Mouse (Mus musculus) lung, adult 18-20 months (tissue): ENCODE measurements at regions not wholly inside any gene's neighbourhood (a gene's known extent, or its start where the extent isn't known, plus 50 kb on each side); places are given as distances from the start of the nearest gene placed in this dataset.

Experiments
- DNase-seq, 2 experiments: peaks; one replicate each; pipeline ENCODE4 v3.0.0; 2022; ENCODE audit warnings: mixed read lengths in 2 of 2

DNA sequence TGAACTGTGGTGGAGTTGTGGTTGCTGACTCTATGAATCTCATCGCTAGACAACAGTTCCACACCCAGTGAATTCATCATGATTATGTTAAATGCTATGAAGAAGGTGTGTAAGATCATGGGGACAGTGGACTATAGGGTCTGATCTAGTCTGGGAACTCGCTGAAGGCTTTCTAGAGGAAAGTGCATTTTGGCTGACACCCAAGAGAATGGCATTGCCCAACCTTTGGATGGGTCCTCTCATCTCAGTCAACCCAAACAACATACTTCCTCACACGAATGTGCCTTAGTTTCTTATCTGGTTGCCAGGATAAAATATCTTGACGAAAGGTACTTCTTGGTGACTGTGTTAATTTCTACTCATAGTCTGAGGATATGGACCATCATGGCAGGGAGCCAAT, 112.9 kb upstream of the Ado start:
- peak; percentile 15 to 36 for DNase-seq

DNA sequence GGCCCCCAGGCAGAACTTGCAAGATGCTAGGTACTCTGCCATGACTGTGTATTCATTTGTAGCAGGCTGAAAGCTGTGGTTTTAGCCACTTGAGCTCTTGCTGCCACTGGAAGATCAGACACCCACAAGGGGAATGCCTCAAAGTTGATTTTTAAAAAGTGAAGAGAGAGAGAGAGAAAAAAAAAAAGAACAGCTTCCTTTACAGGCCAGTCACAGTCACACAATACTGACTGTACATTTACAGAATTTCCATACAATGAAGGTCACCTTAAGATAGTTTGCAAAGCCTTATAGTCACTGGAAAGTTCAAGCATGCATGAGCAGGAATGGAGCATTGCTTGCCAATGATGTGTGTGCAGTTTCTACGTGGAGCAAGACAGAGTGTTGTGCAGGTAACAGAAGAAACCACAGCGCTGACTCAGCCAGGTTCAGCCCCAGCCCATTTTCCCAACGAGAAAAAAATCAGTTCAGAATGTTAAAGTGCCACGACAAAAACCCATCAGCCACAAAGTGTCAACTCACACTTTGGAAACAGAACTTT, 109.3 kb upstream of the Ado start:
- DNase-seq: no peak

DNA sequence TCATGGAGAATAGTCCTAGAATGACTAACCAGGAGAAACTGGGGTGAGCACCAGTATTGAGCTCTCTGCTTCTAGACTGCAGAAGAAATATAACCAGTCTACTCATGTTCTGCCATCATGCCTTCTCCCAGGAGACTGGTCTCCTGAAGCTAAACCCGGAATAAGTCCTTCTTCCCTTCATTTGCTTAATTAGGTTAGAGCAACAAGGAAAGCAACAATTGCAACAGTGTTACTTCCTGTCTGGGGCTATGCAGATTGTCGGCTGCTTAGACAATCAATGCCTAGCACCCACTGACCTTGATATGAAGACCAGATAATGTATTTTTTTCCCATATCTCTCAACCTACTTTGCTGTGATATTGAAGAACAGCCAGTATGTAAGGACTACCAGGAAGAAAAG, 108.5 kb upstream of the Ado start:
- DNase-seq: no peak

DNA sequence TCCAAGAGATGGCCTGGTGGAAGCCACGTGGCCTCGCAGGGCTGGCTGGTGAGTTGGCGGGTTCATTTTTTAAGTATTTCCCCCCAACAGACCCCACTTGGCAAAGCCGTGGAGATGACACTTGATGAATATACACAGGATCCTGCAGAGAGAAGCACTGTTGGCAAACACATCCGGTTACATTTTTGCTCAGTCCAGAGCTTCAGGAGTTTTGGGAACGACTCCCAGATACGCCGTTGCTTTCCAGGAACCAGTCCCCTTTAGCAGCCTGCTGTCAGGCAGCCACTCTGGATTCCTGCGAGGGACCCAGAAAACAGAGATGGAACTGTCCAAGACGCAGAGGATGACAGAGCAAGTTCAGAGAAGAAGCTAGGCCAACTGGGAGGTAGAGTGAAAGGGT, 105.8 kb upstream of the Ado start:
- no peak for DNase-seq

DNA sequence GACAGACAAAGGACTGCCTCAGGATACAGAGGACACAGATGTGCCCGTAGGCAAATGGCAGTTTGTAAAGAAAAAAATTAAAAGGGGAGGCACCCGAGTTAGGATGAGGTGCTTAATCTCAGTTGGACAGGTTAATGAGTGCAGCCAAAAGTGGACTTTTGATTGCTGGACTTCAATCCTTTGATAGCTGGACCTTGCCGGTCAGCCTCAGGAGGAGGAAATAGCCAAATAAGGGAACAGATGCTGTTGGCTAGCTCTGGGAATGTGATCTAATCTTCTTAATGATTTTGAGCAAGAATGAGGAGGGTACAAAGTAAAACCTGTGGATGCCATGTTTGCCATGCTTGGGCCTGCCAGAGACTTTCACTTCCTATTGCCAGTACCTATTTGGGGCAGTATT, 103.5 kb upstream of the Ado start:
- no peak for DNase-seq

DNA sequence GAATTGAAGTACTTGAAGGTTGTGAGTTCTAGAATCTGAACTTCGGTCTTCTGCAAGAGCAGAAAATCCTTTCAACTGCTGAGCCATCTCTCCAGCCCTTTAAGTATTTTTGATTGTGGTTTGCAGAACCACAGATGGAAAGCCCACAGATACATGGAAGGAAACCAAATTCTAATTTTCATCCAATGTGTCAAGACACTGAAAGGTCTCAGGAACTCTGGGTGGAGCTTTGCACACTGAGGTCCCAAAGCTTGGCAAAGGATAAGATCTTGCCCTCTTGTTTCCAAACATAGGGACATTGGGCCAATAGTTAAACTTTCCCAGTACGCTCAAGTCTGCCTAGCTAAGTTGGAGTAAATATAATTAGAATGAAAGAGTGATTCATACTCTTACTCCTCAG, 102.6 kb upstream of the Ado start:
- no peak for DNase-seq

DNA sequence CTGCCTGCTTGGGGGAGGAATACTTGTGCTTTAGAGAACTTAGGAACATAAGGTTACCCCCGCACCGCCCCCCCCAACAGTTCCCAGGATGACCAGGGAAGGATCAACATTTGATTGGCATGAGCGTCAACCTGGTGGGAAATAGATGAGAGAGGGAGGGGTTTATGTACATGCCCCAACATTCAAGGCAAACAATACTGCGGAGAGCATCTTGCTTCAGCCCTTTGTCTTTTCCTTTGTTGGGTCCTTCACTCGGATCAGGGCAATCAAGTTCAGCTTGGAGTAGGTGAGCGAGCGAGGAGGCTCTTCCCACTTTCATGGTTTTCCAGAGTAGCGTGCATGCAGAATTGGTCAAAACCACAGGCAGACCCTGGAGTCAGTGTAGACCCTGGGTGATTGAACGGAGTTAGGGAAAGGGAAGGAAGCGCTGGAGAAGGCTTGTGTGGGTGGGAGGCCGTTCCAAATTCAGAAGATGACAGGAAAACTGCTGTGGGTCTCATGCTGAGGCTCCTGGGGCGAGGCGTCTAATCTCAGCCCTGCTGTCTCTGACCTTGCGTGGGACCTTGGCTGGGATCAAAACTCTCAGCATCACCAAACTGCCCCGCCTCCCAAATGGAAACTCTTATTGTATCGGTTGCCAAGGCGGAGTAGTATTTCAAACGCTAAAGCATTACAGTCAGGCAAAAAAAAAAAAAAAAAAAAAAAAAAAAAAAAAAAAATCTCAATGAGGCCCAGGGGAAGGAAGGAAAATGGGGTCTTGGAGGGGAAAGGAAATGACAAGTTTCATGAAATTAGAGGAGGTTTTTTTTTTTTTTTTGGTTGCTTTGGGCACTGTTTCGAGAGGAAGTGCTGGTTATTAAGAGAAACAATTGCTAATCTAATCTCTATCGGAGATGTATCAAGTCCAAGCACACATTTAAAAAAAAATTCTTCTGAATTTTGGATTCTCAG, 99.3 kb upstream of the Ado start:
- peak in 1 of 2 experiments; percentile 32 for DNase-seq

DNA sequence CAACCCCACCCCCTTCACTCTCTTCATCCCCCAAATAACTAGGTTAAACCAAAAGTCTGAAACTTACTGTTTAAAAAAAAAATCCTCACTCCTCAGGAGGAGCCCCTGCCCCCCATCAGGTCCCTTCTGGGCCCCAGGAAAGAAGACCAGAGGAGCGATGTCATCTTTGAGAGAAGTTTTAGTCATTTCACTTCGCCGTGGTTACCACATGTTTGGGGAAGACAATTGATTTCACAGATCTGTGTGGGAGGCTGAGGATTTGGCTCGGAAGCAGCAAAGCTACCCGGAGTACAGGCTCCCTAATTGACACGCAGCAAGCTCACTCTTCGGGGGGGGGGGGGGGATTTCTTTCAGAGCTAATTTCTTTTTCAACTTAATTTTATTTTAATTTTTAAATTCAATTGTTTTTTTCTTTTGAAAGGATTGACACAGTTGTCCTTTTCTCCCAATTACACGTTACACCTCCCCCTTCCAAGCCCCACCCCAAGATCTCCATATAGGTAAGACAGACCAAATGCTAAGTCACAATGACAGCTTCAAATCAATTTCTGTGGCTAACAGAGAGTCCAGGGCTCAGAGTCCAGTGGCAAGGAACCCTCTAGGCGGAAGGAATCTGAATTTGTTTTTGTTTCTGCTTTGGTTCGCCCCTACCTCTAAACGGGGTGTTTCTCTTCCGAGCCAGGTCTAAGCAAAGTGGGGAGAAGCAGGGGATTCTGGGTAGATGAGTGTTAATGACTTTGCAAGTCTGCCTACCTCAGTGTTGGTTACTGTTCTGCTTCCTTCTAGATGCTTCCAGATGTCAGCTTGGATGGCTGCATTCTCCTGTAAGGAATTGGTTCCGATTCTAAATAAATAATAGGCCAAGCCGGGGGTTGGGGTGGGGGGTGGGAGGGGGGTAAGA, 98.2 kb upstream of the Ado start:
- peak in 1 of 2 experiments; percentile 12 for DNase-seq

DNA sequence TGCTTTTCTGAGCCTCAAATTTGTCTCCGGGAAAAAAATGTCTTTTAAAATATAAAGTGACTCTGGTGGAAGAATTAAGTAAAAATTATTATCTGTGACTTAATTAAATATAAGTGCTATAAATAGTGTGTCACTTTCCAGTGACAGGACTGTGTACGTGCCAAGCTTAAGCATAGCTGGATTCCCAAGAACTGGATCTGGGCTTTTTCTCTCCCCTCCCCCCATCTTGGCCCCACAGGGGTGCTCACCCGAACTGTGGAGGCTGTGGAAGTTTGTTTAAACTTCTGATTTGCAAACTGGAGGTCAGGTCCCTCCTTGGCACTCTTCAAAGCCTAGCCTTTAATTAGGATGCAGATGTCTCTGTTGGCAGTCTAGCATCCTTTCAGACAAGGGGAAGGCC, 97.1 kb upstream of the Ado start:
- DNase-seq: no peak

DNA sequence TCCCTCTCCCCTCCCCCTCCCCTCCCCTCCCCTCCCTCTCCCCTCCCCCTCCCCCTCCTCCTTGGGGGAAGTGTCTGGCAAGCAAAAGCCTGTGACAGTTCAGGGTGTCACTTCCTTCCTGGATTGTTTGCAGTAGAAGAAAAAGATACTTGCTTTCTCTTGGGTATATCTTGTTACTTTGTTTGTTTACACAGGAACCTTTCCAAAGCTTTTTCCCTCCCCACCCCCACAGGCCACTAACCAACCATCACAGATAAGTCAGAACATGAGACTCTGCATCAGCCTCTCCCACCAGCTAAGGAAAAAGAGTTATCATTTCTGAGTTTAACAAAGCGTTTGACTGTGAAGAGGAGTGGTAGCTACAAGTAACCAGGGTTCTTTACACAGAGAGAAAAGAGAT, 95.5 kb upstream of the Ado start:
- DNase-seq: no peak

DNA sequence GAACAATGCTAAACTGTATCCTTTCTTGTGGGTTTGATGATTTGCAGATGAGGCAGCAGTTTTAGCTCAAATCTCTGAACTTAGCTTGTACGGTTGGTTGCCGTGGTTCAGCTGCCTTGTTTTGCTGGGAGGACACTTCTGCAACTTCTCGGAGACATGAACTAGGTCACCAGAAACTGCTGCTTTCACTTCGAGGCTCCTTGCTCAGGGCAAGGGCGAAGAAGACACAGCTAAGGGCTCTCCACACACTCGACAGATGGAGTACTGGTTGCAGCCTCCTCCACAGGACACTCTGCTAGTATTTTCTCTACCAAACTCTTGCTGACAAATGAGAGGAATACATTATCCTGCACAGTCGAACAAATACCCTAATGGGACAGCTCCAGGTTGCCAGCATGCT, 94.9 kb upstream of the Ado start:
- no peak for DNase-seq

DNA sequence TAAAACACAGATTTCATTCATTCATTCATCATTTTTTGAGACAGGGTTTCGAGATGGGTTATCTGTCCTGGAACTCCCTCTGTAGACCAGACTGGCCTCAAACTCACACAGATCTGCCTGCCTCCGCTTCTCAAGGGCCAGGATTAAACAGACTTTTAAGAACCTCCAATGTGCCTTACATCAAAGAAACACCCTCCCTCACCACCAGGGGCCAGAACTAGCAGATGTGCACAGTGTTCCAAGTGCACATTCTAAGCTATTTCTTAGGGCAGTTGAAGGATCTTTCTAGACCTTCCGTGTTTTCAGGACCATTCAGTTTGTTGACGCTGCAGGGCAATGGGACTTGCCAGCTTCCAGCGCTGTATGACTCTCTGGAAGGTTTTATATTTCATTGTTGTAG, 88.6 kb upstream of the Ado start:
- no peak for DNase-seq

DNA sequence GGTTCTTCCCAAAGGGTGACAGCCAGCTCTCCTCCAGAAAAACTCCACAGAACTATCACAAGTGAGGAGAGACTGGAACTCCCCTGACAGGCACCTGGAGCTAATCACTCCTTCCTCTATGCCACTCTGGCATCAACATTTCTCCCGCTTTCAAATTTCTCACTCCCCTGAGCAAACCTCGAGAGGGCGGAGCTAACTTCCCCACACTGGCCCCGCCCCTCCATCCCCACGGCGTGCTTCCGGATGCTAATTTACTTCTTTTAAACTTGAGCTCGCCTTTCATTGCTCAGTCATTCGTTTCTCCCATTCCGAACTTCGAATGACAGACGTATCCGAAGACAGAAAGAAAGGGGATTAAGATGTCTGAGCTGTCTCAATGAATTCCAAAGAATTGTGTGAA, 87.8 kb upstream of the Ado start:
- peak in 1 of 2 experiments; percentile 35 for DNase-seq

DNA sequence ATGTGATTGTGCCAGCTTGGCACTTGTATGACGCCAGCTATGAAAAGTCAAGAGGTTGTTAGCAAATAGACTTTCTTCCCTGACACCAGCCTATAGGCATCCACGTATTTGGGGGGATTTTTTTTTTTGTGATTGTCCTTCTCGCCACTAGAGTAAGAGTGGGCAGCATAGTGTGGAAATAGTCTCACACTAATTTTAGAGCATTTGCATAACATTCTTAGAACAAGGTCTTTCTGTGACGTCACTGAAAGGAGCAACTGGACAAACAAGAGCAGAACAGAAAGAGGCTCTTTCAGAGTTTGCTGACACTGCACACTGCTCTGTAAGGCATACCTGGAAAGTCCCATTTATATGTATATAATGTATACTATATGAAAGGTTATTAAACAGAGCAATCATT, 86.0 kb upstream of the Ado start:
- DNase-seq: no peak

DNA sequence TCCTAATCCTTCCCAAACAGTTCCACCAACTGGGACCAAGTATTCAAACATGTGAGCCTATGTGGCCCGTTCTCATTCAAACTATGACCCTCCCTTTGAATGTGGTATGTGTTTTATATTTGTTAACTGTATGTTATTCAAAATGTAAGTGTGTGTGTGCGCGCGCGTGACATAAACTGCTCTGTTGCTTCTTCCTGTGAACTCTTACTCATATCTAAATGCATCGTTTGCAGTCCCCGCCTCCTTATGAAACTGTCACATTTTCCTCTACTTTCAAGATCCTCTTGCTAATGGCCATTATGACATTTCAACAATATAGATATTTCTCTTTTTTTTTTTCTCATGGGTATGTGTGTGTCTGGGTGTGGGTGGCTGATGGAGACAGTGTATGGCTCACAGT, 84.3 kb upstream of the Ado start:
- DNase-seq: no peak

DNA sequence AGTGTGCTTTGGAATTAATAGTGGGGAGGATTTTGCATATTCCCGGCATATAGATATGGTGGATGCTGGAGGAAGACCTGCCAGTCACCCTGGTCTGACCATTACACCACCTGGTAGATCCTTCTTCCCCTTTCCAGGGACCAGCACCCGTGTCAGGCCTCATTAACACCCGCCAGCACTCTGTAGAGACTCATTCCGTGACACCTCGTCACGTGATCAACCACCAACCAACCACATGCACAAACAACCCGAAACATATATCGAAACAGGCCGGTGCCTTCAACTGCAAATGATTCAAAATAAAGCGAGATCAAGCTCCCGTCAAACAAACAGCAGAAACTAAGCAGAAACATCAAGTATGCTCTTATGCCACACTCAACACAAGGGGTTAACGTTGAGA, 74.6 kb upstream of the Ado start:
- DNase-seq: no peak

DNA sequence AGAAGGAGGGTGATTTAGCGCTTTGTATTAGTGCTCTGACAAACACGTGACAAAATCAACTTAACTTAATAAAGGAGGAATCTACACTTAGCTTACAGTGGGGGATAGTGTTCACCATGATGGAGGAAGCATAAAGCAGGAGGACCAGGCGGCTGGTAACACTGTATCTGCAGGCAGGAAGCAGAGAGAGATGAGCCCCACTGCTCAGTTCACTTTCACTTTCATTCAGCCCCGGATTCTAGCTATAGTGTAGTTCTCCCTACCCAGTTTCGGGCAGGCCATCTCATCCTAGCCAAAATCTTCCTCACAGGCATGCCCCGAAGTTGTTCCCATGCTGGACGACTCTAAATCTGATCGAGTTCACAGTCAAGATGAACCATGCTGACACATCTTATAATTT, 71.3 kb upstream of the Ado start:
- no peak for DNase-seq

DNA sequence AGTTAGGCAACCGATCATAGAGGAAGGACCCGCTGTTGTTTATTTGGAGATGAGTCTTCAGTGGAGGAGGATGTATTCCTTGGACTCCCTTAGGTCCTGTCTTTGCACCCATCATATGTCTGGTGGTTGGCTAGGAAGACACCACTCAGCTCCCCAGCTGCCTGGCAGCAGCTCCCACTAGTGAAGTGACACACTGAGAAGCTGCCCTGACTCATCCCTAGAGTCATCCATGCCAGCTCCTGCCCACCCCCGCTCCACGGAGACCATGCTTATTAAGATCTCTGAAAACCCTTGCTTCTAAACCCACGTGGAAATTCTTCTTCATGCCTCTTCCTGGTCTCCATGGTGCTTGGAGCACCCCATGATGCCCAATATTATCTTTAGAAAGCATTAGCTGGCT, 69.4 kb upstream of the Ado start:
- DNase-seq: no peak

DNA sequence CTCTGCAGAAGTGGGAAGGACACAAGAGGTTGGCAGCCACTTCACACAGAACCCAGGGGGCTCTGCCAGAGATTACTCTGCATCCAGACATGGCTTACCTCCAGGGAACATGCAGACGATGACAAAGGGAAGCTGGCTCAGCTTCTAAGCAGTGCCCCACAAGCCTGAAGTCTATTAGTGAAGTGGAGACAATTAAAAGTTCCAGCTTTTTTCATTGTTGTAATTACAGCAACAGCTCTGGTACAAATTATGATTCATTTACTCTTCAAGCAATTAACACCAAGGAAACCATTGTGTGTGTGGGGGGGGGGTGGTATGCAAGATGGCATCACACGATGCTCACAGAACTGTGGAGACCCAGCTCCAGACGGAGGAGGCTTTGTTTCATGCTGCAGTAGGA, 66.3 kb upstream of the Ado start:
- DNase-seq: no peak

DNA sequence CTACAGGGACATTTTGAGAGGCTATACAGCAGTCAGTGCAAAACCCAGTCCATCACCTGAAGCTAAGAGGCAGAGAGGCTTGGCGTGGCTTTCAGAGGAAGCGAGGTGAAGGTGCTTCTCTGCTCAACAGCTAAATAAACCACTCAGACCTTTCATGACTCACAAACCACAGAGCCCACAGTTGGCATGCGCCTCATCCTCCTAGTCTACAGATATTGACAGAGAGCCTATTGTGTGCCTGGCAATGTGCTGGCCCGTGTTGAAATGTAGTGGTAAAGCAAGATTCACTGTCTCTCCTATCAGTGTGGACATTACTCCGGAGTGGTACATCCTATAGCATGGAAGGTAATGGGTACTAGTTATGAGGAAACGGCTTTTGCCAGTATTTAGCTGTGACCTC, 61.9 kb upstream of the Ado start:
- no peak for DNase-seq

DNA sequence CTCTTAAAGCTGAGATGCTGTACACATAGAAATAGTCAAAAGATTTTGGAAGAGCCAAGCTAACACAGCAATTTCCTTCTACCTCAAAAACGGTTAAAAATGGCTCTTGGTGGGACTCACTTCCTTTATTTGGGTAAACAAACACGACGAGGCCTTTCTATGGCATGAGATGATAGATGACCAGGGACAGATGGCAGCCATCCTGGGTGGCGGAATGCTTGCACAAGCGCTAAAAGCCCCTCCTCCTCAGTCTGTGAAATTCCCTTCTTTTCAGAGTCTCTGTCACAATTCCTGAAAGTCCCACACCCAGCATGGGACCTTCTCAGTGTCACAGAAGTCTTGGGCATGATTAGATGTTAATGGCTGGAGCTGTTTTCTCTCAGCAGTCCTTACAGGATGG, 59.3 kb upstream of the Ado start:
- DNase-seq: no peak

DNA sequence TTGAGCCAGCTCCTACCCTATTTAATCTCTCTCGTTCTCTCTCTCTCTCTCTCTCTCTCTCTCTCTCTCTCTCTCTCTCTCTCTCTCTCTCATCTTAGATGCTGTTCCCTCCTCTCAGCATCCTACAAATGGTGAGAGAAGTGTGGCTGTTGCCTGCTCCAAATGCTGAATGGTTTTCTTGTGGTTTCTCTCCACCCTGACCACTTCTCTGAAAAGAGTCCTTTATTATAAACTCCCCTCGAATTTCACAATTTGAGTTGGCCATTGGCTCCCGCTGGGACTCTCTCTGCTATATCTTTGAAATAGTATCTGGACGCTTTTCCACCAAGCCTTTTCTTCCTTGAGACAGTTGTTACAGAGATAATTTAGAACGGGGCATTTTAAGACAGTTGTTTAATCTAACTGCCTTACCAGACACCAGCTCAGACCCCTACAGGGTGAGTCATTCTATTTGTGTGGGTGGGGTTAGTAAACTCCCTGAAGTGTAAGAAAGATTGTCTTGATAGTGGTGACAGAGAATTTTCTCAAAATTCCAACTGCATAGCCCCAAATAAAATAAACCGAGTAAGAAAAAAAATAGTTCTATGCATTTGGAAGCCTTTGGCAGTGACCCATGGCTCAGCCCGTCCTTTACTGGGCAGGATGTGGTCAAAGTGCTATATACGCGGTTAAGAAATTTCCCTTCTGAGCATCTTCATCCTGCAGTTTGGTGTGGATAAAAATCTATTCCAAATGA, 58.7 kb upstream of the Ado start:
- DNase-seq: no peak

DNA sequence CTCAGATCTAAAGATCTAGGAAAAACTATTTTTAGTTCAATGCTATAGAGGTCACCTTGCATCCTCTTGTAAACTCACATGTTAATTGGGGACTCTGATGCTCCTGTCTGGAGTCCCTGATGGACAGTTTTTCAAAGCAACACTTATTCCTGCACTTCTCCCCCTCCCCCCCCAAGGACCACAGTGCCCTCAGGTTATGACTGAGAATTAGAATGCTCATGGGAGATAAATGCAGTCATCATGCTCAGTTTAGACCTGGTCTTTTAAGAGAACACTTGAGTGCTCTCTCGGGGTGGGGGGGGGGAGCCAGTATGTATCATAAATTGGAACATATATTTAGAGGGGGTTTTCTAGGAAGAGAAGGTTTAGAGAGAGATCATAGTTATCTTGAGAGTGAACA, 58.0 kb upstream of the Ado start:
- DNase-seq: no peak
